Mouse (Mus musculus): ENCODE results near the gene 2310030G06Rik.

The 2310030G06Rik gene

GRCm38 (mm10) chr9:50700921-50701691 is 45.2 kb downstream of the 2310030G06Rik start:
- DNase-seq (ENCODE audit: low spot score), result no peak

GRCm38 (mm10) chr9:50698418-50699409 is 47.6 kb downstream of the 2310030G06Rik start:
- DNase-seq (ENCODE audit: low spot score), result no peak

GRCm38 (mm10) chr9:50697706-50698041 is 48.7 kb downstream of the 2310030G06Rik start:
- peak; percentile 11 for DNase-seq (ENCODE audit: low spot score)

GRCm38 (mm10) chr9:50696851-50697705 is 49.3 kb downstream of the 2310030G06Rik start:
- DNase-seq (ENCODE audit: low spot score), result no peak

- no peak for DNase-seq (ENCODE audit: low spot score)
Measured at GRCm38 (mm10) chr9:50695153-50695552, 51.2 kb downstream of the 2310030G06Rik start.

- peak; percentile 9 for DNase-seq (ENCODE audit: low spot score)
Measured at GRCm38 (mm10) chr9:50693631-50694030, 52.7 kb downstream of the 2310030G06Rik start.

- DNase-seq (ENCODE audit: low spot score), result no peak
Measured at GRCm38 (mm10) chr9:50692626-50693580, 53.4 kb downstream of the 2310030G06Rik start.

All from c-Kit-positive CD71-positive TER-119-positive erythroid progenitor cells, embryonic 14.5 days (primary cell).